ENCODE assay signal across 23 mouse cellular contexts in the genomic region with DNA sequence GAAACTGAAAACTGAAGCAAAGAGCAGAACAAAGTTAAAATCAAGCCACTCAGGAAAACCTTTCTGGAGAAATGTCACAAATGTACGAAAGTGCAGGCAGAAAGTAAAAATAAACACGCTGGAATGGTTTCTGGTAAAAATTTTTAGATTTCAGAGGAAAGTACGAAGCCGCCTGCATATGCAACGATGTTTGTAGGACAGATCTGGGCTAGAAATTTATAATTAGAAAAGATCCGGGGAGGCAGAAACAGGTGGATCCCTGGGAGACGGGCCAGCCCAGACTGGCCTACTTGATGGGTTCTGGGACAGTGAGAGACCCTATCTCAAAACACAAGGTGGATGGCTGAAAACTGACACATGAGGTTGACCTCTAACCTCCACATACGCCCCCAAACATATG.
A peak's percentile ranks its signal among the peaks of the same experiment; 100 is the strongest.
DNase-seq lines count a peak whose midpoint lies in the region; TF ChIP-seq lines count a peak whose summit lies in the region.
"Had no signal": no experiment of that assay in that cellular context is flagged by ENCODE, and none has a peak within 500 bp of the region (broad histone marks: within the 10 kb centered on the region; RNA-seq: fewer than 3 reads in every experiment).

No protein-coding gene starts in this region.

- DNase-seq in heart, adult 2 months: no peak
- no peak for DNase-seq in heart, adult 8-10 months (ENCODE audit: low spot score)
- peak; percentile 61 to 65 for DNase-seq in right cerebral cortex, postnatal 10 days (ENCODE audit: low spot score in 2 of 2)
- no peak for DNase-seq in right cerebral cortex, postnatal 25 days
- no peak for DNase-seq in gastrocnemius, postnatal 14 days
- no peak for DNase-seq in thymus, postnatal 25 days
- DNase-seq: adrenal gland, postnatal 25 days; B cell, adult 2 months; cerebellum, adult 9-10 months; cerebellum, postnatal 36 days; embryo, embryonic 11 days; layer of hippocampus, postnatal 36 days; liver had no signal

- H3K79me2 ChIP-seq in heart, adult 2 months (replicated peaks; ENCODE audit: control insufficient read depth, insufficient read depth, low read length): no peaks in the 10 kb centered on the region

- no peak for TF ChIP-seq POLR2A in heart, adult 2 months (IDR thresholded peaks at IDR 0.05; ENCODE audit: insufficient read depth, low read depth, low read length)
- TF ChIP-seq POLR2A in cortical plate, adult 2 months (IDR thresholded peaks at IDR 0.05; ENCODE audit: extremely low read depth, insufficient read depth, low read length): no peak
- no peak for TF ChIP-seq POLR2A in small intestine, adult 2 months (IDR thresholded peaks at IDR 0.05; ENCODE audit: low read depth, low read length)

- no peaks in the 10 kb centered on the region for H3K36me3 ChIP-seq in heart, adult 2 months (ENCODE audit: control insufficient read depth, insufficient read depth, low read length)
- no peaks in the 10 kb centered on the region for H3K36me3 ChIP-seq in small intestine, adult 2 months (ENCODE audit: control insufficient read depth, insufficient read depth, low read length)
- H3K36me3 ChIP-seq: embryonic facial prominence, embryonic 15.5 days; heart, embryonic 12.5 days; kidney, embryonic 15.5 days; lung, embryonic 15.5 days; neural tube, embryonic 12.5 days had no signal

- no peaks in the 10 kb centered on the region for H3K27me3 ChIP-seq in heart, adult 2 months (ENCODE audit: control insufficient read depth, insufficient read depth, low read length)
- no peaks in the 10 kb centered on the region for H3K27me3 ChIP-seq in small intestine, adult 2 months (ENCODE audit: control insufficient read depth, insufficient read depth, low read length)
- H3K27me3 ChIP-seq: embryonic facial prominence, embryonic 15.5 days; forebrain, embryonic 13.5 days; heart, embryonic 12.5 days; kidney, embryonic 15.5 days; lung, embryonic 15.5 days; neural tube, embryonic 12.5 days had no signal

- 82% methylated on average over 8 of the region's 8 CpGs for WGBS in heart, adult 2 months
- 91% methylated on average over 8 of the region's 8 CpGs for WGBS in small intestine, adult 2 months

- peaks cover 9% of the 10 kb centered on the region for H3K4me1 ChIP-seq in heart, adult 2 months (ENCODE audit: control insufficient read depth, insufficient read depth, low read length)
- H3K4me1 ChIP-seq in cortical plate, adult 2 months (ENCODE audit: control insufficient read depth, insufficient read depth, low read length): peaks cover 11% of the 10 kb centered on the region
- H3K4me1 ChIP-seq in small intestine, adult 2 months (ENCODE audit: control insufficient read depth, insufficient read depth, insufficient read length, low read length): peaks cover 15% of the 10 kb centered on the region; the same call in 1 of the 2 replicates
- H3K4me1 ChIP-seq: forebrain, embryonic 13.5 days; neural tube, embryonic 12.5 days had no signal

- H3K27ac ChIP-seq in heart, adult 2 months: peak overlapping the region; percentile 49
- peak overlapping the region; percentile 78; the same call in 1 of the 2 replicates for H3K27ac ChIP-seq in cortical plate, adult 2 months (ENCODE audit: insufficient read depth, low read length)
- peak overlapping the region; percentile 63; the same call in 1 of the 2 replicates for H3K27ac ChIP-seq in small intestine, adult 2 months (ENCODE audit: insufficient read depth, low read depth, low read length)
- H3K27ac ChIP-seq: embryonic facial prominence, embryonic 15.5 days; forebrain, embryonic 13.5 days; hindbrain, embryonic 14.5 days; kidney, embryonic 15.5 days; lung, embryonic 15.5 days; neural tube, embryonic 12.5 days; stomach, postnatal 0 days had no signal

- no peak overlapping the region for H3K9ac ChIP-seq in heart, adult 2 months (ENCODE audit: low read depth, low read length)
- H3K9ac ChIP-seq: embryonic facial prominence, embryonic 15.5 days; forebrain, embryonic 13.5 days; heart, embryonic 12.5 days; hindbrain, embryonic 14.5 days; kidney, embryonic 15.5 days; lung, embryonic 15.5 days; neural tube, embryonic 12.5 days had no signal

- intact Hi-C loops in heart, adult 2 months (cut with DNase I): no loop called here
- intact Hi-C loops in gastrocnemius, postnatal 14 days (cut with DNase I; ENCODE audit: low total_unique reads): no loop called here

- no peak overlapping the region for H3K4me3 ChIP-seq in heart, adult 2 months
- H3K4me3 ChIP-seq in cortical plate, adult 2 months (ENCODE audit: insufficient read depth, low read length): no peak overlapping the region
- no peak overlapping the region for H3K4me3 ChIP-seq in small intestine, adult 2 months (ENCODE audit: low read depth, low read length)
- H3K4me3 ChIP-seq: embryonic facial prominence, embryonic 15.5 days; forebrain, embryonic 13.5 days; heart, embryonic 12.5 days; kidney, embryonic 15.5 days; lung, embryonic 15.5 days; neural tube, embryonic 12.5 days had no signal

- TF ChIP-seq EP300 in heart, adult 2 months (IDR thresholded peaks at IDR 0.05; ENCODE audit: insufficient read depth, low read depth, low read length): no peak

- no peak for TF ChIP-seq CTCF in heart, adult 2 months (IDR thresholded peaks at IDR 0.05)
- no peak for TF ChIP-seq CTCF in cortical plate, adult 2 months (IDR thresholded peaks at IDR 0.05; ENCODE audit: extremely low read depth, insufficient read depth, low read length)
- TF ChIP-seq CTCF in small intestine, adult 2 months (IDR thresholded peaks at IDR 0.05; ENCODE audit: extremely low read depth, insufficient read length, insufficient replicate concordance, low read depth, low read length): no peak

Comparison
In these comparisons a context has a peak if more than half of its experiments do, and no peak if none do; other contexts are left out.
1. DNase-seq: peak in right cerebral cortex, postnatal 10 days (2 of 2); none in heart, adult 2 months (0 of 2), heart, adult 8-10 months (single experiment), right cerebral cortex, postnatal 25 days (single experiment), gastrocnemius, postnatal 14 days (single experiment) and thymus, postnatal 25 days (single experiment).
2. Peak in every context shown above with its lines, with median percentiles within 50 percentile points of each other: H3K27ac ChIP-seq.